Comparison of ENCODE assay signal across 10 mouse cellular contexts in the genomic region with DNA sequence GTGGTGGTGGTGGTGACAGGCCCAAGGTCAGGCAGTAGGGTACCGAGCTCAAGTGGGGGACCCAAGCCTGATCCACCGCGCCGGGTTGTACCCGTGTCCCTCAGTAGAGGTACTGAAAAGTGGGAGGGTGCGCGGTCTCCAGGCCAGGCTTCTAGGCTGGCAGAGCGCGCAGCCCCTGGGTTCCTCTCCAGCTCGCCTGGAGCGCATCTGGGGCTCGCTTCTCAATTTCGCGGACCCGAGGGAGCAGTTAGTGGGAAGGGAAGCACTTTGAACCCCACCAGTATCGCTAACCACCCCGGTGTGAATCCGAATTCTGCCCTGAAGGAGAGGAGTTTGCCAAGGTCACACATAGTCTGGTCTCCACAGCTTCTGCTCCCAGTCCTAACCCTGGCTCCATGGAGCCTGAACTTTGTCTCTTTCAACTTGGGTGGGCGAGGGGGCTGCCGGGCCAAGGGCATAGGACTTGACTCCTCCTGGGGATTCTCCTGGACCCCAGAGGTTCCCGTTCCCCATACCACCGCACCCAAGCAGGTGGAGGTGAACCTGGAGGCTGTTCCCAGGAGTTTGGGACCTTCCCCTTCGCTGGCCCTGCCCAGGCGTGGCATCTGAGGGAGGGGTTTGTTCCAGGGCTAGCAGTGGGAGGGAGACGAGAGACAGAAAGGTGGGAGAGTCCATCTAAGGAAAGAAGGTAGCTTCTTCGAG. TPM values are rescaled to one million over a fixed set of nuclear protein-coding genes. Genes with fewer than 3 reads are reported as not detected.
DNase-seq lines count a peak whose midpoint lies in the region; ATAC-seq and TF ChIP-seq lines count a peak whose summit lies in the region.
"Had no signal": no experiment of that assay in that cellular context is flagged by ENCODE, and none has a peak within 500 bp of the region (broad histone marks: within the 10 kb centered on the region; RNA-seq: fewer than 3 reads in every experiment).

No protein-coding gene starts in this region.

- peak overlapping the region; percentile 72 for H3K4me2 ChIP-seq in heart, postnatal 0 days (ENCODE audit: low read depth, low read length)
- H3K4me2 ChIP-seq in limb, embryonic 13.5 days (replicated peaks), result peak overlapping the region; percentile 91
- peak overlapping the region; percentile 81 for H3K4me2 ChIP-seq in stomach, postnatal 0 days (replicated peaks; ENCODE audit: low read depth)

- no peak for TF ChIP-seq EP300 in heart, postnatal 0 days (IDR thresholded peaks at IDR 0.05; ENCODE audit: low read depth)
- TF ChIP-seq EP300 in stomach, postnatal 0 days (optimal IDR thresholded peaks at IDR 0.05), result no peak

- no peaks in the 10 kb centered on the region for H3K9me3 ChIP-seq in heart, postnatal 0 days (replicated peaks; ENCODE audit: control insufficient read depth, low read length)
- H3K9me3 ChIP-seq in limb, embryonic 13.5 days, result no peaks in the 10 kb centered on the region
- H3K9me3 ChIP-seq in stomach, postnatal 0 days (ENCODE audit: control insufficient read depth, low read length), result no peaks in the 10 kb centered on the region

- no peak for TF ChIP-seq CTCF in gastrocnemius, adult 2 months (IDR thresholded peaks at IDR 0.05)
- TF ChIP-seq CTCF in cerebellum, adult 2 months (IDR thresholded peaks at IDR 0.05; ENCODE audit: borderline replicate concordance, insufficient read depth, low read depth, low read length), result no peak
- no peak for TF ChIP-seq CTCF in heart, postnatal 0 days (IDR thresholded peaks at IDR 0.05; ENCODE audit: low read depth)
- no peak for TF ChIP-seq CTCF in stomach, postnatal 0 days (IDR thresholded peaks at IDR 0.05; ENCODE audit: low read depth)

- peak; percentile 31 for DNase-seq in gastrocnemius, adult 2 months
- DNase-seq in gastrocnemius, adult 18-20 months (ENCODE audit: low spot score), result no peak
- DNase-seq in cerebellum, adult 2 months, result peak; percentile 72 to 79
- DNase-seq in heart, postnatal 0 days (ENCODE audit: low spot score), result no peak
- peak; percentile 40 for DNase-seq in stomach, postnatal 0 days (ENCODE audit: low spot score)
- DNase-seq in layer of hippocampus, postnatal 25 days (ENCODE audit: extremely low spot score in 1 of 2, low spot score in 1 of 2), result no peak
- DNase-seq in yolk sac, embryonic 10.5 days (ENCODE audit: low spot score), result no peak

- no peaks in the 10 kb centered on the region for H3K27me3 ChIP-seq in cerebellum, adult 2 months (ENCODE audit: control insufficient read depth, insufficient read depth, low read length)
- H3K27me3 ChIP-seq in heart, postnatal 0 days (ENCODE audit: control insufficient read depth, insufficient read depth, low read length), result peaks cover 90% of the 10 kb centered on the region
- H3K27me3 ChIP-seq in limb, embryonic 13.5 days, result peaks cover 81% of the 10 kb centered on the region
- H3K27me3 ChIP-seq in stomach, postnatal 0 days (ENCODE audit: control insufficient read depth, insufficient read depth, low read length), result peaks cover 5% of the 10 kb centered on the region; the same call in 1 of the 2 replicates

- TF ChIP-seq POLR2A in cerebellum, adult 2 months (IDR thresholded peaks at IDR 0.05; ENCODE audit: borderline replicate concordance, insufficient read depth, low read length), result peak; percentile 67

- WGBS in cerebellum, adult 2 months, result under 1% methylated on average over 26 of the region's 26 CpGs
- 7% methylated on average over 26 of the region's 26 CpGs for WGBS in heart, postnatal 0 days
- 2% methylated on average over 26 of the region's 26 CpGs for WGBS in limb, embryonic 13.5 days
- WGBS in stomach, postnatal 0 days, result 4% methylated on average over 26 of the region's 26 CpGs

- H3K27ac ChIP-seq in gastrocnemius, adult 2 months, result no peak overlapping the region
- peak overlapping the region; percentile 100 for H3K27ac ChIP-seq in cerebellum, adult 2 months (ENCODE audit: insufficient read depth, low read length)
- H3K27ac ChIP-seq in heart, postnatal 0 days (ENCODE audit: low read depth), result no peak overlapping the region
- H3K27ac ChIP-seq in limb, embryonic 13.5 days, result no peak overlapping the region
- H3K27ac ChIP-seq in stomach, postnatal 0 days (replicated peaks), result no peak overlapping the region

- no peaks in the 10 kb centered on the region for H3K36me3 ChIP-seq in heart, postnatal 0 days (replicated peaks; ENCODE audit: control insufficient read depth, insufficient read depth, low read length)
- no peaks in the 10 kb centered on the region for H3K36me3 ChIP-seq in limb, embryonic 13.5 days
- no peaks in the 10 kb centered on the region for H3K36me3 ChIP-seq in stomach, postnatal 0 days (ENCODE audit: control insufficient read depth, insufficient read depth, low read length)

- intact Hi-C loops in gastrocnemius, adult 2 months (cut with DNase I), result no loop called here

- H3K4me3 ChIP-seq in gastrocnemius, adult 2 months, result peak overlapping the region; percentile 76
- peak overlapping the region; percentile 86 for H3K4me3 ChIP-seq in cerebellum, adult 2 months (replicated peaks; ENCODE audit: insufficient read depth, low read depth, low read length)
- peak overlapping the region; percentile 45; the same call in 1 of the 2 replicates for H3K4me3 ChIP-seq in heart, postnatal 0 days (ENCODE audit: low read depth, low read length)
- peak overlapping the region; percentile 59 for H3K4me3 ChIP-seq in limb, embryonic 13.5 days
- H3K4me3 ChIP-seq in stomach, postnatal 0 days (ENCODE audit: low read depth, low read length), result peak overlapping the region; percentile 49
- H3K4me3 ChIP-seq: megakaryocyte, embryonic 14.5 days had no signal

- peaks cover 36% of the 10 kb centered on the region for H3K4me1 ChIP-seq in cerebellum, adult 2 months (ENCODE audit: control insufficient read depth, insufficient read depth, low read length)
- H3K4me1 ChIP-seq in heart, postnatal 0 days (ENCODE audit: control insufficient read depth, insufficient read depth), result peaks cover 7% of the 10 kb centered on the region; the same call in 1 of the 2 replicates
- peaks cover 25% of the 10 kb centered on the region for H3K4me1 ChIP-seq in limb, embryonic 13.5 days
- peaks cover 4% of the 10 kb centered on the region; the same call in 1 of the 2 replicates for H3K4me1 ChIP-seq in stomach, postnatal 0 days (replicated peaks; ENCODE audit: control insufficient read depth, insufficient read depth)

- no peak for ATAC-seq in heart, postnatal 0 days (ENCODE audit: insufficient read depth, low read depth)
- no peak for ATAC-seq in limb, embryonic 13.5 days (ENCODE audit: low FRiP score, low read depth)
- ATAC-seq in stomach, postnatal 0 days (ENCODE audit: low FRiP score, low TSS enrichment), result no peak

- no peak overlapping the region for H3K9ac ChIP-seq in heart, postnatal 0 days (replicated peaks; ENCODE audit: low read depth, low read length)
- 0 out of 2 replicates have a peak overlapping the region, but pooled peaks have one; percentile 19 for H3K9ac ChIP-seq in limb, embryonic 13.5 days
- H3K9ac ChIP-seq in stomach, postnatal 0 days (ENCODE audit: low read length), result no peak overlapping the region

RNA-seq across cellular contexts. Expression of gene Adcy1, which starts 1.3 kb away (rescaled TPM):
- under 1 TPM; 0.79 to 0.89 TPM for total RNA-seq in gastrocnemius, adult 2 months (2021)
- under 1 TPM; 0.48 to 0.59 TPM for total RNA-seq in gastrocnemius, adult 18-20 months (2021)
- polyA plus RNA-seq in cerebellum, adult 2 months (2012; rRNA removed), result 258 and 326 TPM in 2 replicates
- total RNA-seq in heart, postnatal 0 days (2014; rRNA removed; ENCODE audit: low replicate concordance), result 1.6 and 2.9 TPM in 2 replicates
- polyA plus RNA-seq in heart, postnatal 0 days (2015; fragmentation: Nextera tagmentation; extraction: Ambion mirVana), result 0.22 and 0.30 TPM in 2 replicates
- polyA plus RNA-seq in limb, embryonic 13.5 days (2015; fragmentation: Nextera tagmentation; extraction: Ambion mirVana), result 1.0 and 1.1 TPM in 2 replicates
- 0.73 and 0.82 TPM in 2 replicates for polyA plus RNA-seq in stomach, postnatal 0 days (2015; fragmentation: Nextera tagmentation; extraction: Ambion mirVana)
- total RNA-seq in layer of hippocampus, postnatal 25 days (2021), result 100 to 1,000 TPM; 303 to 367 TPM
- total RNA-seq: common myeloid progenitor, adult 5-6 weeks had no signal

Comparison
In these comparisons a context has a peak if more than half of its experiments do, and no peak if none do; other contexts are left out.
1. DNase-seq: peak in gastrocnemius, adult 2 months (single experiment), cerebellum, adult 2 months (2 of 2) and stomach, postnatal 0 days (single experiment); none in gastrocnemius, adult 18-20 months (single experiment), heart, postnatal 0 days (single experiment), layer of hippocampus, postnatal 25 days (0 of 2) and yolk sac, embryonic 10.5 days (single experiment).
2. RNA of gene Adcy1, which starts 1.3 kb away (total RNA-seq): 303 to 367 TPM in layer of hippocampus, postnatal 25 days; 1.6 to 2.9 TPM in heart, postnatal 0 days, 0.79 to 0.89 TPM in gastrocnemius, adult 2 months and 0.48 to 0.59 TPM in gastrocnemius, adult 18-20 months; every median in the first group is over 10 times any median in the second.
3. Peak in every context shown above with its lines, with median percentiles within 50 percentile points of each other: H3K4me3 ChIP-seq and H3K4me2 ChIP-seq.